Mouse (Mus musculus) erythroblast, embryonic 14.5 days (primary cell): ENCODE measurements around the gene Ostc. TPM values are rescaled to one million over a fixed set of nuclear protein-coding genes. Genes with fewer than 3 reads are reported as not detected.
A peak's percentile ranks its signal among the peaks of the same experiment; 100 is the strongest.

Source experiments
- H3K27me3 ChIP-seq: 2 replicates; pipeline ENCODE4 v1.6.1; 2012; ENCODE audit warnings: inconsistent platforms; ENCODE audit not compliant: control insufficient read depth
- H3K36me3 ChIP-seq: 2 replicates; pipeline ENCODE4 v1.6.1; 2012; ENCODE audit warnings: mild to moderate bottlenecking, inconsistent platforms; ENCODE audit not compliant: control insufficient read depth
- H3K4me1 ChIP-seq: 2 replicates; pipeline ENCODE4 v1.6.1; 2012; ENCODE audit warnings: inconsistent platforms; ENCODE audit not compliant: control insufficient read depth
- H3K4me3 ChIP-seq: replicated peaks from 2 replicates; pipeline ENCODE3; 2012; ENCODE audit warnings: moderate library complexity, mild to moderate bottlenecking, inconsistent platforms
- H3K9me3 ChIP-seq: 2 replicates; pipeline ENCODE4 v1.6.1; 2012; ENCODE audit warnings: low read length, inconsistent platforms, mixed read lengths; ENCODE audit not compliant: control insufficient read depth
- GATA1 ChIP-seq: IDR thresholded peaks from 2 replicates; pipeline ENCODE4 v1.6.1; 2012; ENCODE audit warnings: low read length, inconsistent platforms, mixed read lengths
- TAL1 ChIP-seq: IDR thresholded peaks from 3 replicates; pipeline ENCODE4 v1.6.1; 2012; ENCODE audit warnings: low read length, inconsistent platforms, mixed read lengths
- polyA plus RNA-seq: library from polyadenylated mRNA; stranded (reverse); fragments of >175 nt; gene quantifications from 2 replicates; pipeline ENCODE4 v1.2.3, GENCODE M21; 2012

Gene Ostc
- polyA plus RNA-seq: 1.7 and 2.0 TPM in 2 replicates

- H3K9me3 ChIP-seq: no peaks in the 10 kb centered on the region
- peaks cover 25% of the 10 kb centered on the region for H3K4me1 ChIP-seq
- peaks cover 9% of the 10 kb centered on the region for H3K27me3 ChIP-seq
- H3K4me3 ChIP-seq: peak within 1 kb of the TSS; percentile 93
- H3K36me3 ChIP-seq: peaks cover 5% of the 10 kb centered on the region
- peak; percentile 81 for TF ChIP-seq GATA1
- TF ChIP-seq TAL1: no peak
These were observed at the start of gene Ostc for GRCm38 (mm10) chr3:130708967-130709924. Gene Ostc, minus strand, starts transcription at chr3:130709444.

DNA sequence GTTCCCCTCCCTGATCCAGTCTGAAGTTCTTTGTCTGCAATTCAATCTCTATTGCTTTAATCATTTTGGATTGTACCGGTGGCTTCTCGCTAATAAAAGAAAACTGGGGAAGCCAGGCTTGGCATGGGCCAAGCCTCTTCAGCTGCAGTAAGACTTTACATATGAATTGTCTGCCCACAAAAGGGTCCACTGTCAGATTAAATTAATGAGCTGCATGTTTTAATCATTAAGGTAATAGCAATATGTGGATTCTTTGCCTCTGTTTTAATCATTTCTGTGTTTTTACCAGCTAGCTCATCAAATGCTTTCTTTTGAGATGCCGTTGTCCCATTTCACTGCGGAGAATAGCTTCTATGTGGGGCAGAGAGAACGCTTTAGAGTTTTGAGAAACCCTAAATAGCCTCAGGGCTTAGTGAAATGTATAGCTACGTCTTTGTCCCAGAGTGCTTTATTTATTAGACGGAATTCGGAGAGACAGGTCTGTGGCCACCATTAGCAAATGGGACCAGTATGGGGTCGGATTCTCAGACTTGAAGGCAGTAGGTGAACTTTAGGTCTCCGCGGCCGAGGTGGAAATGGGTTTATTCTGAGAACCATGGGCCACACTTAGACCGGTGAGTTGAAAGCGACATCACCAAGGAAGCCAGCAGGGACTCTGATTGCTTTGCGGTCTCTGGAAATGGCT is 49.1 kb upstream of the Ostc start:
- TF ChIP-seq TAL1 (no peak), GATA1 (no peak)
- no peak overlapping the region for H3K4me3 ChIP-seq
- no peaks in the 10 kb centered on the region for H3K27me3 ChIP-seq
- no peaks in the 10 kb centered on the region for H3K4me1 ChIP-seq
- no peaks in the 10 kb centered on the region for H3K36me3 ChIP-seq
- no peaks in the 10 kb centered on the region for H3K9me3 ChIP-seq

- Histone ChIP-seq H3K36me3 (no peaks in the 10 kb centered on the region), H3K4me3 (no peak overlapping the region), H3K27me3 (no peaks in the 10 kb centered on the region), H3K9me3 (no peaks in the 10 kb centered on the region), H3K4me1 (no peaks in the 10 kb centered on the region)
- TF ChIP-seq GATA1 (no peak), TAL1 (no peak)
These were observed 48.0 kb upstream of the Ostc start for GRCm38 (mm10) chr3:130757117-130757852.

DNA sequence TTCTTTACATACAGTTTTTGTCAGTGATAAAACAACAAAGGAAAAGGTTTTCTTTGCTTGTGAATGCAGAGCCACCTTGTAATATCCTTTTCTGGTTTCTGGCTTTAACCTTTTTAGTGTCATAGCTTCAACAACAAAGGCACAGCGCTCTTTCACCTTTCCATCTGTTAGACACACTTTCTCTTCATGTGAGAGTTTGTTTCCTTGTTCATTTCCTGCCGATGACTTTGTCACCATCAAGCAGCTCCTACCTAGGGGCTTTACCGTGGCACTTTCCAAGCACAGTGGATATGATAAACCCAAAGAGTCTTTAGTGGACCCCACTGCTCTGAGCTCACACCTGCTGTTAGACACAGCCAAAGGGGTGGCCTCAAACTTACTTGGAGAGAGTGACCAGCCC is 40.0 kb upstream of the Ostc start:
- no peaks in the 10 kb centered on the region for H3K27me3 ChIP-seq
- no peaks in the 10 kb centered on the region for H3K9me3 ChIP-seq
- TF ChIP-seq GATA1: no peak
- no peak for TF ChIP-seq TAL1
- no peaks in the 10 kb centered on the region for H3K36me3 ChIP-seq
- H3K4me1 ChIP-seq: no peaks in the 10 kb centered on the region
- H3K4me3 ChIP-seq: no peak overlapping the region

DNA sequence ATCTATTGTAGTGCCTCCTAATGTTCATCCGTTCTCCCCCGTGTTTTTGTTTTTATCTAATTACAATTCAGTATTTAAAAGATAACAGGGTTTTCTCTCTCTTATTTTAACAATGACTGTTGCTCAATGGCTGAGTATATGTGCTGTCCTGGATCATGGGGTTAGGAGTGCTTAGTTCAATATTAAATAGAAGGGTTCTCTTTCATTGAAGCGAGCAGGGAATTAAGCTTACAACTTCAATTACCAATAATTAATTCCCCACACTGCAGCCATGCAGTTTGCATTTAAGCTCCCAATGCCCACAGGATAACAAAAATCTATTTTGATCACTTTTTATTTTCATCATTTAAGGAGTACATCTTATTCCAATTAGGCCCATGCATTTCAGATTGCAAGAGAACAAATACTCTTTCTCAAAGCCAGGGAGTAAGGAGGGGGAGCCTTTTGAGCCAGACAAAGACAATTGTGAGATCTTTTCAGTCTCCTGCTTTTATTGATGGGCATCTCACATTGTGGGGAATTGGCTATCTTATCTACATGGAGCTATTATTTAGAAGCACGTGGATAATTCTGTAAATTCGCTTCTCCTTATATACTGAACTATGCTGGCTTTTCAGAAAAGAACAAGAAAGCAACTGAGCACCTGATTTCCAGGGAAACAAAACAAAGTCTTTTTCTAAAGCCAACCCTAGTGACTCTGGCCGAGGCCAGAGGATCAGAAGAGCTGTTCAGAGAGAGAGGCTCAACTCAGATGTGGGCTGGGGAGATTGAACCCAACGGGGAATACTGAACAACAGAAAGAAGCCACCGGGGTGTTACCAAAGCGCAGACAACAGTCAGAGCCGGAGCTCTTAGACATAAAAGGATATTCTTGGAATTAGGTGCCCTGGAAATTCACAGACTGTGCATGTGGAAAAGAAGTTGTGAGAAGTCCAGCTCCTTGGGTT is 37.7 kb upstream of the Ostc start:
- TF ChIP-seq TAL1 (no peak), GATA1 (no peak)
- H3K4me3 ChIP-seq: no peak overlapping the region
- no peaks in the 10 kb centered on the region for H3K9me3 ChIP-seq
- no peaks in the 10 kb centered on the region for H3K27me3 ChIP-seq
- H3K36me3 ChIP-seq: no peaks in the 10 kb centered on the region
- no peaks in the 10 kb centered on the region for H3K4me1 ChIP-seq

DNA sequence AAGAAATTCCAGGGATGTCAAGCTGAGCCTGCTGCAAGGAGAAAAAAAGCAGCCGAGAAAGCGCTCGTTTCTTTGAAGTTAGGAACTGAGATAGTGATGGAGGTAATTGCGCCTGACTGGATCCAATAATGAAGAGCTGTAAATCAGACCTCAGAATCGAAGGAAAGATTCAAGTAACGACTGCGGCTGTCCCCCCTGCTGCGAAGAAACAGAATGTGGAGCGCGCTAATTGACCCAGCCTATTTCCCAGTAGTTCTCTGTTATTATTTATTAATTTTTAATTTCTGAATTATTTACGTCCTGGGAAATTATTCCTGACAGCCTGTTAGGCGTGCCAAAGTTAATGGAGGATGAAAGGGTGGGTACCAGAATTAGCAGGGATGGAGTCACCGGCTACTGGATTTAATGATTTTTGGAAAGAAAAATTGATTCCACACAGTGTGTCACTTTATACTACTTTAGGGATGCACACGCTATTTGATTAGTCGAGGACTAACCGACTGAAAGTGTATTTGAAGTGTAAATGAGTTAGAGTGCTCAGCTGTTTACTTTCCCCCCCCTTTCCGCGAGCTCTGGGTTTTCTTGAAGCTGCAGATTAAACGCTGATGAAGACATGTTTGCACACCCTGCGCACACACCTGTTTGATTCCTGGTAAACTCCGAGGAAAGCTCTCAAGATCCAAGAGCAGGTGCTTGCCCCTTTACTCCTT is 28.6 kb upstream of the Ostc start:
- no peaks in the 10 kb centered on the region for H3K4me1 ChIP-seq

DNA sequence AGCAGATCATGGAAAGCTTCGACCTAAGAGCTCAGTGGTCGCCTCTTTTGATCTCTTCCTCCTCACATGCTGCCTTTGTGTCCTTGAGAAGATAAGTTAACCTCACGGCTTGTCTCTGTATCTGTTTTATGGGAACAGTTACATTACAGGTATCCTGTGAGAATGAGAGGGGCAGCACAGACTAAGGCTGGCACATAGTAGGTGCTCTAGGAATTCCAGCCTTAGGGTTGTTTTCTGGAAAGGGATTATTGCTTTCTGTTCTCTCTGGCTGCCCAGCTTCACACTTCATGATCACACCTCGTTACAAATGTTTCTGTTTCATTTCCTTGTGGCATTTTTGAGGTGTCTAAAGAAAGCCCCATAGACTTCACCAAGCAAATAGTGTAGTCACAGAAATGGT is 27.5 kb upstream of the Ostc start:
- Histone ChIP-seq H3K4me1 (no peaks in the 10 kb centered on the region), H3K9me3 (no peaks in the 10 kb centered on the region), H3K4me3 (no peak overlapping the region), H3K36me3 (no peaks in the 10 kb centered on the region), H3K27me3 (peaks cover 2% of the 10 kb centered on the region; the same call in 1 of the 2 replicates)
- no peak for TF ChIP-seq GATA1
- TF ChIP-seq TAL1: no peak

More for the DNA sequence above, 28.6 kb upstream of the Ostc start:
- Histone ChIP-seq H3K4me3 (no peak overlapping the region), H3K9me3 (no peaks in the 10 kb centered on the region), H3K27me3 (peaks cover 2% of the 10 kb centered on the region; the same call in 1 of the 2 replicates), H3K36me3 (no peaks in the 10 kb centered on the region)
- TF ChIP-seq GATA1: no peak
- TF ChIP-seq TAL1: no peak

DNA sequence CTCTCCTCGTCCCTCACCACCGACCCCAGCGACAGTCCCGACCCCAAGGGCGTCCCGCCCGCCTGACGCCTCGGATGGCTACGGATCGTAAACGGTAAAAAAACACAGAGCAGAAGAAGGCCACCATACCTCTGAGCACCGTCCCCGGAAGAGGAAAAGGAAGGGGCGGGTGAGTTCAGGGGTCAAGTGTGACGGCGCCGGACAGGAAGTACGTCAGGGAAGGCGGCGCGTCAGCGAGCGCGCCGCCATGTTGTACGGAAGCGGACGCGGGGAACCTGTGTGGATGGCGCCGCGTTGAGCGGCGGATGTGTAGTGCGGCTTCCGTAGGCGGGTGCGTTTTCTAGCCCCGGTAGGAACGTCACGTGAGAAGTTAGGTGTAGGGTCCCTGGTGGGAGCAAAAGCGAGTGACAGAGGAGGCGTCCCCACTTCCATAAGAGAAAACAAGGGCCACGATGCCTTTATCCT is 21.0 kb upstream of the Ostc start, which contains the start of gene Rpl34:
Gene Rpl34 (minus strand): TSS at position 210 of the 465 bp plus-strand sequence.
- peaks cover 39% of the 10 kb centered on the region for H3K36me3 ChIP-seq
- H3K9me3 ChIP-seq: no peaks in the 10 kb centered on the region
- H3K4me1 ChIP-seq: peaks cover 25% of the 10 kb centered on the region
- peak within 1 kb of the TSS; percentile 83 for H3K4me3 ChIP-seq
- TF ChIP-seq GATA1: no peak
- no peak for TF ChIP-seq TAL1
- H3K27me3 ChIP-seq: no peaks in the 10 kb centered on the region
